Mouse (Mus musculus): ENCODE measurements at regions not wholly inside any gene's neighbourhood (a gene's known extent, or its start where the extent isn't known, plus 50 kb on each side); places are given as distances from the start of the nearest gene placed in this dataset.

GRCm38 (mm10) chr17:63720883-63721282 lies 142.0 kb upstream of the Fer start:
- TF ChIP-seq CTCF (IDR thresholded peaks at IDR 0.05; ENCODE audit: low read depth) (peak; percentile 15; the same call in 1 of the 2 replicates), EP300 (IDR thresholded peaks at IDR 0.05; ENCODE audit: low read depth) (no peak)
